Mouse (Mus musculus): Measurements from ENCODE around the gene Fkbp2. TPM values are rescaled to one million over a fixed set of nuclear protein-coding genes. Genes with fewer than 3 reads are reported as not detected.
A peak's percentile ranks its signal among the peaks of the same experiment; 100 is the strongest.

Gene Fkbp2
- polyA plus RNA-seq, 1 experiment from 2014 or later, result 94.0 TPM

DNA sequence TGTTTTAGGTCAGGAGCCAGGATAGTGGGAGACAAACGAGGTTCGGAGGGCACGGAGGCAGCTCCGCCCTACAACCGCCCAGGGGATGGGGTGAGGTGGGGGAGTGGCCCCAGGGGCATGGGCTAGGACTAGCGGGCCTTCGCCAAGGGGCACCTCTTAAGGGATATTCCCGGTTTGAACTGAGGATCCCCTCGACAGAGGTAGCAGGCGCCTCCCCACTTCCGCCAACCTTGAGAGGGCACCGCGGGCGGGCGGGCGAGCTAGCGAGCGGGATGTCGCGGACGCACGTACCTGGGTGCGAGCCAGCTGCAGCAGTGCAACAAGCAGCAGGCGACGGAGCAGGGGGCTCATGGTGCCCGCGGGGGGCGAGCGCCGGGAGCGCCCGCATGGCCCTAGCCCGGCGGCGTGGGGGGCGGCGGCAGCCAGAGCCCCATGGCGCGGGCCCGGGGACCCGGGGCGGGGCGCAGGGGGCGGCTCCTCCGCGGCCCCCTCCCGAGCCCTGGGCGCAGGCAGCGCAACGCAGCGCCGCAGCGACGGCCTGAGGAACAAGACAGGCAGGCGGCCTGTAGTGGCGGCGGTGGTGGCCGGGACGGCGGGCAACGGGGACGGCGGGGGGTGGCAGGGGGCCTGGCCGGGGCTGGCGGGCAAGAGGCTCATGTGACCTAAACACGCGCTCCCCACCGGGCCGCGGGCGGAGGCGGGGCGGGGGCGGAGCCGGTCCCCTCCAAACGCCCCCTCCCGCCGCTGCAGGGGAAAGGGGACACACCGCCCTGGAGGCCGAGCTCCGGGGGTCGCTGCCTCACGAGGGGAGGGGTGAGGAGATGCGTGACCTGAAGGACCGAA lies 7.0 kb upstream of the Fkbp2 start, which contains the start of gene Vegfb:
Vegfb (minus strand) TSS at position 591 of the 843 bp plus-strand sequence.
- no peaks in the 10 kb centered on the region for H3K9me3 ChIP-seq (replicated peaks)
- peak within 1 kb of the TSS; percentile 98 for H3K27ac ChIP-seq
- H3K36me3 ChIP-seq, result peaks cover 37% of the 10 kb centered on the region
- peak within 1 kb of the TSS; percentile 96 for H3K4me3 ChIP-seq
- H3K27me3 ChIP-seq (ENCODE audit: low read depth, poor library complexity, severe bottlenecking), result no peaks in the 10 kb centered on the region
- under 1% methylated on average over 82 of the region's 85 CpGs for WGBS
- peaks cover 40% of the 10 kb centered on the region for H3K4me1 ChIP-seq
- DNase-seq (ENCODE audit: low spot score), result peak; percentile 82

DNA sequence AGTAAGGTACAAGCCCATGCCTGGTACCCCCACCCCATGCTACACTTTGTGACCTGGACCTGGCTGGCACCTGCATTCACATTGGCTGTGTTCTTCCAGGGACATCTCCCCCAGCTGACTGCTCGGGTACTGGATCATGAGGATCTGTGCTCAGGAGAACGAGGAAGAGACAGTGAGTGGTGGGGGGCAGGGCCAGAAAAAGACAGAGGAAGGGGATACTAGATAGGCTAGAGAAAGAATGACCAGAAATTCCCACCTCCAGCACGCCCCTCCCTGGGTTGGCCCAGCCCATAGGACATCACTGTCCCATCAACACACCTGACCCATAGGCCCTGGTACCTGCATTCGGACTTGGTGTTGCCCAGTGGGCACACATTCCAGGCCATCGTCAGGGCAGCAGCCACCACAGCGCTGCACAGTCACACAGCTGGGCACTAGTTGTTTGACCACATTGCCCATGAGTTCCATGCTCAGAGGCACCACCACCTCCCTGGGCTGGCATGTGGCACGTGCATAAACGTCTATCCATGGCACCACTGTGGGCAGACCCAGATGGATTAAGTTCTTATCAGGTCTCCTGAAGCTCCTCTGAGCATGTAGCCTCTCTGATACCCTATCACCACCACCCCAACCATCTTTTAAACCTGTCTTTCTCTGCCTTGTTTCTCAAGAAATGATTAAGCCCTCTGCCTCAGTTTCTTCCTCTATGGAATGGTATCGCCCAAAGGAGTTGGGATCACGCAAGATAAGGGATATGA lies 5.8 kb upstream of the Fkbp2 start:
- Histone ChIP-seq H3K36me3 (peaks cover 44% of the 10 kb centered on the region), H3K4me3 (peak overlapping the region; percentile 96), H3K27me3 (ENCODE audit: low read depth, poor library complexity, severe bottlenecking) (no peaks in the 10 kb centered on the region), H3K27ac (0 out of 2 replicates have a peak overlapping the region, but pooled peaks have one; percentile 3), H3K9me3 (replicated peaks) (no peaks in the 10 kb centered on the region), H3K4me1 (peaks cover 33% of the 10 kb centered on the region)
- 85% methylated on average over 10 of the region's 10 CpGs for WGBS
- DNase-seq (ENCODE audit: low spot score), result no peak

DNA sequence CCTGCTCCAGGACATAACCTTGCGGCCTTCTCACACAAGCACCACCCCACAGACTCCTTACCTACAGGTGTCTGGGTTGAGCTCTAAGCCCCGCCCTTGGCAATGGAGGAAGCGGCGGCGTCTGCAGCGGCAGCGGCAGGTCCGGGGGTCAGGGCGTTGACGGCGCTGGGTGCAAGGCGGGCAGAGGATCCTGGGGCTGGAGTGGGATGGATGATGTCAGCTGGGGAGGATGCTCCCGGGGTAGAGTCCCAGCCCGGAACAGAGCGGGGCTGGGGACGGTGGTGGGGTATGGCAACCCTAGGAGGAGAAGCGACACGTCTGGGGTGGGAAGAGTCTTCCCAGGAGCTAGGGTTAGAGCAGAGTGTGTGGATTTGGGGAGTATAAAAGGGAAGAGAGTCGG lies 5.0 kb upstream of the Fkbp2 start:
- 80% methylated on average over 19 of the region's 19 CpGs for WGBS
- DNase-seq (ENCODE audit: low spot score), result no peak
- Histone ChIP-seq H3K4me3 (0 out of 2 replicates have a peak overlapping the region, but pooled peaks have one; percentile 96), H3K9me3 (replicated peaks) (no peaks in the 10 kb centered on the region), H3K4me1 (peaks cover 38% of the 10 kb centered on the region), H3K36me3 (peaks cover 44% of the 10 kb centered on the region), H3K27me3 (ENCODE audit: low read depth, poor library complexity, severe bottlenecking) (no peaks in the 10 kb centered on the region), H3K27ac (no peak overlapping the region)

- H3K4me1 ChIP-seq, result peaks cover 50% of the 10 kb centered on the region
- no peaks in the 10 kb centered on the region for H3K9me3 ChIP-seq (replicated peaks)
- no peaks in the 10 kb centered on the region for H3K27me3 ChIP-seq (ENCODE audit: low read depth, poor library complexity, severe bottlenecking)
- 97% methylated on average over 5 of the region's 5 CpGs for WGBS
- no peak overlapping the region for H3K27ac ChIP-seq
- no peak overlapping the region for H3K4me3 ChIP-seq
- DNase-seq (ENCODE audit: low spot score), result no peak
- H3K36me3 ChIP-seq, result peaks cover 49% of the 10 kb centered on the region
These were observed 3.3 kb upstream of the Fkbp2 start for GRCm38 (mm10) chr19:6983621-6984020.

DNA sequence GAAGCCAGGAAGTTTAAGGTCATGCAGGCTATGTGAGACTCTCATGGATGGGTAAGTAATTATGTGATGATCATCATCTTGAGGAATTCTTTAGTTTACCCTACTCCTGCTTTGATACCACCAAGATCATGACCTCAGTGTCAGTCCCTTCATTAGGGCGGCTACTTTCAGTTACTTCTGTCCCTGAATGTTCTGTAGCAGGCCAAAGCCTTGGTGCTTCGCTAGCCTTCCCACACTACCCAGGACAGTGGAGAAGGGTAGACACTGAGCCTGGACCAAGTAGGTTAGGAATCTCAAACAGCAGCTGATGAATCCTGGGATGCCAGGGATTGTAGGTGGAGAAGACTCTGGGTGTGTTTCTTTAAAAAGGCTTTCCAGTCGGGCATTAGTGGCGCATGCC lies 1.2 kb upstream of the Fkbp2 start:
- H3K4me1 ChIP-seq, result peaks cover 50% of the 10 kb centered on the region

DNA sequence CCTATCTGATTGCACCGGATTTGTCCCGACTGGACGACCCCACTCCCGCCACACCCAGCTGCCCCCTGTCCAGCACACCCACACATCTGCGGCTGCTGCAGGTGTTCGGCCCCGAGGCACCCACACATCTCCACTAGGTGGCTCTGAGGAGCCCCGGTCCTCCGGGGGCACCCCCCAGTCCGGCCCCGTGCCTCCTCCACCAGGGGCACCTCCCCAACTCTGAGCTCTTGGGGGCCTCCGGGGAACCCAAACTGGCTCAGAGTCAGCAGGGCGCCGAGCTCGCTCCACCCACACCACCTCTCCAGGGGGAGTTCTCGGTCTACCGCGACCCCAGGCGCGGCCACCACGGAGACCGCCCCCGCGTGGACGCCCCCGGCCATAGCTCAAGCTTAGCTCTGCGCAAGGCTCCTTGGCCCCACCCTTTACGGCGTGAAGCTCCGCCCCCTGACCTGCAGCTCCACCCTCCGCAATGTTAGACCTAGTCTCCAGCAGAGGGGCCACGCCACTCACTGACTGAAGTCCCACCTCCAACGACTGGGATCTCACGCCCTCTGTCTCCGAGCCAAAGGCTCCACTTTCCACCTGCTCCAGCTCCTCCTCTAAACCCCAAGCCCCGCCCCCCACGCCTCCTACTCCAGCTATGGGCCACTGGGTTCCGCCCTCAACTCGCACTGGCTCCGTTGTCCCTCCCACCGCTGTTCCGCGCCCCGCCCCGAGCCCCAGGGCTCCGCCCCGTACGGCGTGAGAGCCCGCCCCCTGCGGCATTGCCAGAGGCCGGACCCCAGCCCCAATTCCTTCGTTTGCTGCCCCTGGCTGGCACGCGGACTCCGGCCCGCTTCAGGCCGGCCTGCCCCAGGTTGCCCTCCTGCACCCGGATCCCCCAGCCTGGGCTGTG lies 568 bp downstream of the Fkbp2 start:
- Histone ChIP-seq H3K27me3 (ENCODE audit: low read depth, poor library complexity, severe bottlenecking) (no peaks in the 10 kb centered on the region), H3K27ac (peak overlapping the region; percentile 94), H3K4me1 (peaks cover 45% of the 10 kb centered on the region), H3K9me3 (replicated peaks) (no peaks in the 10 kb centered on the region), H3K36me3 (peaks cover 60% of the 10 kb centered on the region), H3K4me3 (peak overlapping the region; percentile 65)
- under 1% methylated on average over 59 of the region's 59 CpGs for WGBS
- DNase-seq (ENCODE audit: low spot score), result peak; percentile 100

More for the DNA sequence above, 1.2 kb upstream of the Fkbp2 start:
- Histone ChIP-seq H3K27me3 (ENCODE audit: low read depth, poor library complexity, severe bottlenecking) (no peaks in the 10 kb centered on the region), H3K4me3 (peak overlapping the region; percentile 65; the same call in 1 of the 2 replicates), H3K36me3 (peaks cover 70% of the 10 kb centered on the region), H3K27ac (no peak overlapping the region), H3K9me3 (replicated peaks) (no peaks in the 10 kb centered on the region)
- WGBS, result 83% methylated on average over 4 of the region's 4 CpGs
- DNase-seq (ENCODE audit: low spot score), result no peak

- Histone ChIP-seq H3K27me3 (ENCODE audit: low read depth, poor library complexity, severe bottlenecking) (no peaks in the 10 kb centered on the region), H3K4me1 (peaks cover 47% of the 10 kb centered on the region), H3K36me3 (peaks cover 55% of the 10 kb centered on the region), H3K4me3 (peak overlapping the region; percentile 65), H3K27ac (peak overlapping the region; percentile 94), H3K9me3 (replicated peaks) (no peaks in the 10 kb centered on the region)
- peak; percentile 49 for DNase-seq (ENCODE audit: low spot score)
- 15% methylated on average over 11 of the region's 11 CpGs for WGBS
These were observed 1.3 kb downstream of the Fkbp2 start for GRCm38 (mm10) chr19:6979001-6979479.

GRCm38 (mm10) chr19:6978639-6978974 lies 1.7 kb downstream of the Fkbp2 start:
- Histone ChIP-seq H3K4me1 (peaks cover 51% of the 10 kb centered on the region), H3K9me3 (replicated peaks) (no peaks in the 10 kb centered on the region), H3K27me3 (ENCODE audit: low read depth, poor library complexity, severe bottlenecking) (no peaks in the 10 kb centered on the region), H3K27ac (0 out of 2 replicates have a peak overlapping the region, but pooled peaks have one; percentile 19), H3K36me3 (peaks cover 51% of the 10 kb centered on the region), H3K4me3 (peak overlapping the region; percentile 65)
- 54% methylated on average over 3 of the region's 3 CpGs for WGBS
- DNase-seq (ENCODE audit: low spot score), result no peak

DNA sequence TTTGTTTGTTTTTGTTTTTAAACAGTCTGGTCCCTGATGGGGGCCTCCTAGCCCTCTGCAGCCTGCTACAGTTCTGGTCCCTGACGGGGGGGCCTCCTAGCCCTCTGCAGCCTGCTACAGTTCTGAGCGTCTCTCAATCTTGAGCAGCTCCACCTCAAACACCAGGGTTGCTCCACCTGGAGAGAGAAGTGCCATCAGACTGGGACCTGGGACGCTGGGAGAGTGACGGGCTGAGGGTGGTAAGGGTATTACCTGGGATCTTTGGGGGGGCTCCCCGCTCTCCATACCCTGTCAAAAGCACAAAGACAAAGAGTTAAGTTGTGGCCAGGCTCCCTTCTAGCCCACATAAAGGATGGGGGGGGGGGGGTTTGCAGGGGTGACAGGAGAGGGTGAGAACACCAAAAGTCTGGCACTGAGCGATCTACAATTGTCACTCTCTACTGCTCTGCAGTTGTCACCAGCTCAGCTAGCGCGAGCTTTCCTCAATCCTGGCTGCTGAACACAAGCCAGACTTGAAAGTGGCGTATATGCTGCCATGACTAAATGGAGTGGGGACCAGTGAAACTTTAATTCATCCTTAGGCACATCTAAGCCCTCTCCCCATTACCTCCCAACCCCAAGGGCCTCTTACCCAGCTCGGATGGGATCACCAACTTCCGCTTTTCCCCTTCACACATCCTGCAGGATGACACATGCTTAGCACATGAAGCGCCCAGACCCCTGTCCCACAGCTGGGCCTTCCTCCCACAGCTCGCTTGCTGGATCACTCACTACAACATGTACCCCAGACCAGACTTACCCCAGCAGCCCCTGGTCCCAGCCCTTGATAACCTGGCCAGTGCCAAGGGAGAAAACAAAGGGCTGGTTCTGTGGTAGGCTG lies 2.3 kb downstream of the Fkbp2 start:
- peak overlapping the region; percentile 65 for H3K4me3 ChIP-seq
- 0 out of 2 replicates have a peak overlapping the region, but pooled peaks have one; percentile 19 for H3K27ac ChIP-seq
- 83% methylated on average over 13 of the region's 13 CpGs for WGBS
- no peaks in the 10 kb centered on the region for H3K27me3 ChIP-seq (ENCODE audit: low read depth, poor library complexity, severe bottlenecking)
- peaks cover 54% of the 10 kb centered on the region for H3K4me1 ChIP-seq
- no peaks in the 10 kb centered on the region for H3K9me3 ChIP-seq (replicated peaks)
- peaks cover 46% of the 10 kb centered on the region for H3K36me3 ChIP-seq
- no peak for DNase-seq (ENCODE audit: low spot score)

DNA sequence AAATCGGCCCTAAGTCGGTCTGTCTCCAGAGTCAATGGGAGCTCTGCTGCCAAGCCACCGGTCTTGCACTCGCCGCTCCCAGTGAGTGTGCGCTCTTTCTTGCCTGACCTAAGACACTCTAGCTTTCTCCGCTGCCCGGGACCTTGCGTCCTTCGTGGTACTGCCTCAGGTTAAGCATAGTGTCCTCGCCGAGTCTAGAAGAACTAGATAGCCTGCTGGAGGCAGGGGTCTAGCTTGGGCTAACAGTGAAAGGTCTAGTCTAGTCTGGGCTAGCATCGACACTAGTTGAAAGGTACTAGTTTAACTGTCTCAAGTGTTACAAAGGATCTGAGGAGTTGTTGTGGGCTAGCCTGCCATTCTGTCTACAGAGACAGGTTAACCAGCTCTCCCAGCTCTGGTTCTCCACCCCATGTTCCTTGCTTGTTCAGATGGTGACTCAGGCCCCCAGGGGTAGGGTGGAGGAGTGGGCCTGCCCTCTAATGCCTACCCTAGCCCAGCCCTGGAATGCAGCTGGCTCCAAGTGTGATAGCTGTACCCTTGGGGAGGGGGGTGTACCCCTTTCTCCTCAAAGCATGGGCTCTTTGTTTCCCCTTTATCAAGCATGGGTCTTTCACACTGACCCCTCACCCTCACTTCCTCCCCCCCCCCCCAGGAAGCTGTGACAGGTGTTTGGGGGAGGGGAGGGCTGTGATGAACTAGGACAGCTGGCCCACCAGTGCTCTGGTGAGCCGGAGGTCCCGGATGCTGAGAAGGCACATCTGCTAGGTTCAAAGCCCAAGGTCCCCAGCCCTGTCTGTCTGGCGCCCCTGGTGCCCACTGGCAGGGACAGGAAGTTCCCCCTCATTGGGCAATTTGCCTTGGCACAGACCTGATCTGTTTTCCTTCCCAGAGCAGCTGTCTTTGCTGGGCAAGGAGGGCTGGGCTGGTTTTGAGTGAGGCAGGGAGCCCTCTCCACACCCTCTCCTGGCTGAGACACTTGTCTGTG lies 4.5 kb downstream of the Fkbp2 start, which contains the start of gene Plcb3:
Plcb3 (minus strand) TSS at position 934 of the 985 bp plus-strand sequence.
- H3K36me3 ChIP-seq, result peaks cover 31% of the 10 kb centered on the region
- peak within 1 kb of the TSS; percentile 93 for H3K27ac ChIP-seq
- WGBS, result under 1% methylated on average over 16 of the region's 16 CpGs
- peaks cover 69% of the 10 kb centered on the region for H3K4me1 ChIP-seq
- DNase-seq (ENCODE audit: low spot score), result peak; percentile 79
- peak within 1 kb of the TSS; percentile 83 for H3K4me3 ChIP-seq
- 0 out of 2 replicates have a peak, but pooled peaks cover 2% of the 10 kb centered on the region for H3K27me3 ChIP-seq (ENCODE audit: low read depth, poor library complexity, severe bottlenecking)
- H3K9me3 ChIP-seq (replicated peaks), result no peaks in the 10 kb centered on the region
